In genomic region chr10:61474344-61474743, GRCm38 (mm10) we compare ENCODE assay signal across 11 mouse cellular contexts. TPM values are rescaled to one million over a fixed set of nuclear protein-coding genes. Genes with fewer than 3 reads are reported as not detected.
A peak's percentile ranks its signal among the peaks of the same experiment; 100 is the strongest.
DNase-seq lines count a peak whose midpoint lies in the region; ATAC-seq and TF ChIP-seq lines count a peak whose summit lies in the region.
"Had no signal": no experiment of that assay in that cellular context is flagged by ENCODE, and none has a peak within 500 bp of the region (broad histone marks: within the 10 kb centered on the region; RNA-seq: fewer than 3 reads in every experiment).

No protein-coding gene starts in this region.

- H3K4me3 ChIP-seq in heart, embryonic 11.5 days (ENCODE audit: low read depth, low read length), result no peak overlapping the region
- H3K4me3 ChIP-seq in forebrain, postnatal 0 days (ENCODE audit: low read depth, low read length), result peak overlapping the region; percentile 92; the same call in 1 of the 2 replicates
- peak overlapping the region; percentile 72 for H3K4me3 ChIP-seq in midbrain, embryonic 13.5 days (replicated peaks)

- no peaks in the 10 kb centered on the region for H3K27me3 ChIP-seq in heart, embryonic 11.5 days (ENCODE audit: control insufficient read depth, insufficient read depth, low read length)
- no peaks in the 10 kb centered on the region for H3K27me3 ChIP-seq in forebrain, postnatal 0 days (ENCODE audit: insufficient read depth, low read length)
- no peaks in the 10 kb centered on the region; the same call in 1 of the 2 replicates for H3K27me3 ChIP-seq in midbrain, embryonic 13.5 days

- H3K9me3 ChIP-seq in heart, embryonic 11.5 days (replicated peaks; ENCODE audit: control insufficient read depth, low read length), result no peaks in the 10 kb centered on the region
- no peaks in the 10 kb centered on the region for H3K9me3 ChIP-seq in forebrain, postnatal 0 days (ENCODE audit: low read length)
- H3K9me3 ChIP-seq in midbrain, embryonic 13.5 days, result no peaks in the 10 kb centered on the region

- 75% methylated on average over 1 of the region's 1 CpGs for WGBS in heart, embryonic 11.5 days (ENCODE audit: insufficient replicate concordance)
- WGBS in forebrain, postnatal 0 days, result 70% methylated on average over 1 of the region's 1 CpGs
- WGBS in midbrain, embryonic 13.5 days, result 81% methylated on average over 1 of the region's 1 CpGs

- no peak for TF ChIP-seq CTCF in forebrain, postnatal 0 days (IDR thresholded peaks at IDR 0.05; ENCODE audit: low read depth)

- H3K27ac ChIP-seq in heart, embryonic 11.5 days (ENCODE audit: low read depth, low read length), result peak overlapping the region; percentile 62
- no peak overlapping the region for H3K27ac ChIP-seq in forebrain, postnatal 0 days (ENCODE audit: low read depth, low read length)
- H3K27ac ChIP-seq in midbrain, embryonic 13.5 days, result no peak overlapping the region

- no peak for DNase-seq in heart, postnatal 36 days
- DNase-seq in adipocyte (ENCODE audit: low spot score), result peak; percentile 3
- no peak for DNase-seq in forebrain, postnatal 0 days
- DNase-seq in cerebellum, postnatal 25 days, result no peak
- DNase-seq in left cerebral cortex, postnatal 10 days (ENCODE audit: extremely low spot score in 1 of 2, low spot score in 2 of 2), result no peak
- DNase-seq in adrenal gland, postnatal 14 days, result no peak

- no peak overlapping the region for H3K4me2 ChIP-seq in heart, embryonic 11.5 days
- peak overlapping the region; percentile 90 for H3K4me2 ChIP-seq in forebrain, postnatal 0 days (ENCODE audit: low read depth)
- H3K4me2 ChIP-seq in midbrain, embryonic 13.5 days (replicated peaks), result peak overlapping the region; percentile 73

- H3K36me3 ChIP-seq in heart, embryonic 11.5 days (ENCODE audit: control insufficient read depth, insufficient read depth, low read length), result no peaks in the 10 kb centered on the region
- no peaks in the 10 kb centered on the region for H3K36me3 ChIP-seq in forebrain, postnatal 0 days (ENCODE audit: insufficient read depth)
- H3K36me3 ChIP-seq in midbrain, embryonic 13.5 days, result no peaks in the 10 kb centered on the region

- no peak overlapping the region for H3K9ac ChIP-seq in heart, embryonic 11.5 days (ENCODE audit: low read depth, low read length)
- H3K9ac ChIP-seq in forebrain, postnatal 0 days, result no peak overlapping the region
- peak overlapping the region; percentile 68; the same call in 1 of the 2 replicates for H3K9ac ChIP-seq in midbrain, embryonic 13.5 days (replicated peaks)

- intact Hi-C loops in heart, postnatal 36 days (cut with DNase I), result no loop called here
- intact Hi-C loops in left cerebral cortex, postnatal 10 days (cut with DNase I), result no loop called here

- H3K4me1 ChIP-seq in heart, embryonic 11.5 days (ENCODE audit: control insufficient read depth, insufficient read depth, low read length), result peaks cover 13% of the 10 kb centered on the region; the same call in 1 of the 2 replicates
- H3K4me1 ChIP-seq in forebrain, postnatal 0 days (ENCODE audit: insufficient read depth), result no peaks in the 10 kb centered on the region
- peaks cover 27% of the 10 kb centered on the region for H3K4me1 ChIP-seq in midbrain, embryonic 13.5 days (replicated peaks)

- ATAC-seq in heart, embryonic 11.5 days (replicated peaks; ENCODE audit: insufficient number of reproducible peaks, low FRiP score, low TSS enrichment), result no peak
- ATAC-seq in forebrain, postnatal 0 days, result no peak
- ATAC-seq in midbrain, embryonic 13.5 days, result no peak

RNA-seq across cellular contexts. Expression of gene Lrrc20, which starts 1.3 kb away (rescaled TPM):
- polyA plus RNA-seq in heart, embryonic 11.5 days (2014; fragmentation: Nextera tagmentation; extraction: Ambion mirVana), result 12.1 and 14.8 TPM in 2 replicates
- total RNA-seq in heart, postnatal 36 days (2021), result 10 to 100 TPM; 29.5 to 31.6 TPM
- 16.8 and 19.5 TPM in 2 replicates for total RNA-seq in forebrain, postnatal 0 days (2014; rRNA removed)
- 15.9 and 16.0 TPM in 2 replicates for polyA plus RNA-seq in forebrain, postnatal 0 days (2015; fragmentation: Nextera tagmentation; extraction: Ambion mirVana)
- polyA plus RNA-seq in midbrain, embryonic 13.5 days (2015; fragmentation: Nextera tagmentation; extraction: Ambion mirVana), result 15.6 and 15.9 TPM in 2 replicates
- total RNA-seq in left cerebral cortex, postnatal 10 days (2021), result 10 to 100 TPM; 13.2 to 15.0 TPM
- total RNA-seq in adrenal gland, postnatal 14 days (2021), result 11.7 and 15.5 TPM in 2 replicates

RNA-seq across cellular contexts. Expression of gene Eif4ebp2, which starts 21.9 kb away (rescaled TPM):
- polyA plus RNA-seq in heart, embryonic 11.5 days (2014; fragmentation: Nextera tagmentation; extraction: Ambion mirVana), result 21.2 and 28.6 TPM in 2 replicates
- total RNA-seq in heart, postnatal 36 days (2021), result 10 to 100 TPM; 65.4 to 74.1 TPM
- 14.6 and 18.6 TPM in 2 replicates for total RNA-seq in forebrain, postnatal 0 days (2014; rRNA removed)
- 42.3 and 49.1 TPM in 2 replicates for polyA plus RNA-seq in forebrain, postnatal 0 days (2015; fragmentation: Nextera tagmentation; extraction: Ambion mirVana)
- polyA plus RNA-seq in midbrain, embryonic 13.5 days (2015; fragmentation: Nextera tagmentation; extraction: Ambion mirVana), result 75.5 and 83.2 TPM in 2 replicates
- total RNA-seq in left cerebral cortex, postnatal 10 days (2021), result 10 to 100 TPM; 42.1 to 46.1 TPM
- 109 and 114 TPM in 2 replicates for total RNA-seq in adrenal gland, postnatal 14 days (2021)

RNA-seq across cellular contexts. Expression of gene Nodal, which starts 56.6 kb away (rescaled TPM):
- polyA plus RNA-seq in heart, embryonic 11.5 days (2014; fragmentation: Nextera tagmentation; extraction: Ambion mirVana), result not detected in 2 replicates
- total RNA-seq in heart, postnatal 36 days (2021), result under 1 TPM in 1 of 2 experiments, not detected in 1; 0.11 TPM
- 0.54 TPM in 1 of 2 replicates, not detected in the other for total RNA-seq in forebrain, postnatal 0 days (2014; rRNA removed)
- polyA plus RNA-seq in forebrain, postnatal 0 days (2015; fragmentation: Nextera tagmentation; extraction: Ambion mirVana), result 0.13 and 0.16 TPM in 2 replicates
- not detected in 2 replicates for polyA plus RNA-seq in midbrain, embryonic 13.5 days (2015; fragmentation: Nextera tagmentation; extraction: Ambion mirVana)
- under 1 TPM; 0.15 to 0.39 TPM for total RNA-seq in left cerebral cortex, postnatal 10 days (2021)
- total RNA-seq in adrenal gland, postnatal 14 days (2021), result not detected in 2 replicates
- total RNA-seq: adrenal gland, adult 18-20 months; layer of hippocampus, postnatal 10 days had no signal
- polyA plus RNA-seq: C2C12 had no signal
